Mouse (Mus musculus): Measurements from ENCODE around the gene Wdr66. TPM values are rescaled to one million over a fixed set of nuclear protein-coding genes. Genes with fewer than 3 reads are reported as not detected.

Wdr66 gene
- polyA plus RNA-seq (2014; fragmentation: Illumina TruSeq; extraction: RNeasy Lipid Tissue Mini Kit (QIAGEN cat#74804); ENCODE audit: low read depth, low replicate concordance) = 2.1 TPM

GRCm38 (mm10) chr5:123251834-123252233 is at the start of gene Wdr66:
Wdr66 (plus strand) TSS chr5:123252102.

GRCm38 (mm10) chr5:123343707-123344627 is 92.1 kb downstream of the Wdr66 start, which contains the start of gene Bcl7a:
Bcl7a (plus strand) TSS chr5:123343834.

Other genes with a start within 250 kb of the Wdr66 start
- 12.6 TPM for gene Orai1, start 237.0 kb upstream of the Wdr66 start, polyA plus RNA-seq (2014; fragmentation: Illumina TruSeq; extraction: RNeasy Lipid Tissue Mini Kit (QIAGEN cat#74804); ENCODE audit: low read depth, low replicate concordance)
- not detected for gene Morn3, start 205.1 kb upstream of the Wdr66 start, polyA plus RNA-seq (2014; fragmentation: Illumina TruSeq; extraction: RNeasy Lipid Tissue Mini Kit (QIAGEN cat#74804); ENCODE audit: low read depth, low replicate concordance)
- gene Tmem120b, start 183.7 kb upstream of the Wdr66 start, polyA plus RNA-seq (2014; fragmentation: Illumina TruSeq; extraction: RNeasy Lipid Tissue Mini Kit (QIAGEN cat#74804); ENCODE audit: low read depth, low replicate concordance) = 12.2 TPM
- 0.21 TPM for gene Rhof, start 119.4 kb upstream of the Wdr66 start, polyA plus RNA-seq (2014; fragmentation: Illumina TruSeq; extraction: RNeasy Lipid Tissue Mini Kit (QIAGEN cat#74804); ENCODE audit: low read depth, low replicate concordance)
- 9.1 TPM for gene Setd1b, start 109.9 kb upstream of the Wdr66 start, polyA plus RNA-seq (2014; fragmentation: Illumina TruSeq; extraction: RNeasy Lipid Tissue Mini Kit (QIAGEN cat#74804); ENCODE audit: low read depth, low replicate concordance)
- 15.9 TPM for gene Psmd9, start 82.7 kb upstream of the Wdr66 start, polyA plus RNA-seq (2014; fragmentation: Illumina TruSeq; extraction: RNeasy Lipid Tissue Mini Kit (QIAGEN cat#74804); ENCODE audit: low read depth, low replicate concordance)
- gene Hpd, start 69.4 kb upstream of the Wdr66 start, polyA plus RNA-seq (2014; fragmentation: Illumina TruSeq; extraction: RNeasy Lipid Tissue Mini Kit (QIAGEN cat#74804); ENCODE audit: low read depth, low replicate concordance) = 1.4 TPM
- 9.8 TPM for gene Bcl7a, start 91.7 kb downstream of the Wdr66 start, polyA plus RNA-seq (2014; fragmentation: Illumina TruSeq; extraction: RNeasy Lipid Tissue Mini Kit (QIAGEN cat#74804); ENCODE audit: low read depth, low replicate concordance)
- gene Mlxip, start 142.7 kb downstream of the Wdr66 start, polyA plus RNA-seq (2014; fragmentation: Illumina TruSeq; extraction: RNeasy Lipid Tissue Mini Kit (QIAGEN cat#74804); ENCODE audit: low read depth, low replicate concordance) = 27.8 TPM
- not detected for gene Lrrc43, start 237.2 kb downstream of the Wdr66 start, polyA plus RNA-seq (2014; fragmentation: Illumina TruSeq; extraction: RNeasy Lipid Tissue Mini Kit (QIAGEN cat#74804); ENCODE audit: low read depth, low replicate concordance)
- gene Il31, start 237.4 kb downstream of the Wdr66 start, polyA plus RNA-seq (2014; fragmentation: Illumina TruSeq; extraction: RNeasy Lipid Tissue Mini Kit (QIAGEN cat#74804); ENCODE audit: low read depth, low replicate concordance) = not detected